Mouse (Mus musculus) adrenal gland, postnatal 25 days (tissue): ENCODE results near the gene Gsta4. TPM values are rescaled to one million over a fixed set of nuclear protein-coding genes. Genes with fewer than 3 reads are reported as not detected.
"Not testable (repeated sequence)": the region's sequence is repeated elsewhere in the genome, so short reads cannot be mapped to it uniquely, and the experiment has no call there.

Experiments
- DNase-seq: peaks from one replicate; pipeline ENCODE4 v3.0.0; 2021; ENCODE audit warnings: mixed read lengths
- total RNA-seq: library from RNA; stranded (reverse); gene quantifications from 2 replicates; pipeline ENCODE4 v1.2.3, GENCODE M21; 2021

Gene Gsta4
- total RNA-seq, 1 experiment from 2014 or later, result 39.6 TPM

GRCm38 (mm10) chr9:78179071-78179470 is 3.5 kb upstream of the Gsta4 start:
- DNase-seq, result no peak

DNA sequence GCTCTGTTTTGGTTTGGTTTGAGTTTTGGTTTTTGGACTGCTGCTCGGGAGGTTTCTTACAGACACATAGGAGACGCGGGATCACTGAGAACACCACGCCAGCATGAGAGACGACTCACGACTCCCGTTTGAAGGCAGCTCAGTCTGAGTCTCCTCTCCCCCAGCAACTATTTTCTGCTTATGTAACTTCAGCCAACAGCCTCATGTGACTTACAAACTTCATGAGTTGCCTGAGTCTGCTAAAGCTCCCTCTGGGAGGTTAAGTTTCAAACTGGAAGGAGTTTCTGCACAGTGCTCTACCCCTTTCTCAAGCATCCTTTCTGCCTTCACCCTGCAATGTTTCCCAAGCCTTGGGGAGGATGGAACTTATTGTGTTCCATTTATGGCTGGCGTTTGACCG is 3.1 kb downstream of the Gsta4 start:
- DNase-seq, result no peak

- no peak for DNase-seq
Measured at GRCm38 (mm10) chr9:78188910-78189309, 6.3 kb downstream of the Gsta4 start.

DNA sequence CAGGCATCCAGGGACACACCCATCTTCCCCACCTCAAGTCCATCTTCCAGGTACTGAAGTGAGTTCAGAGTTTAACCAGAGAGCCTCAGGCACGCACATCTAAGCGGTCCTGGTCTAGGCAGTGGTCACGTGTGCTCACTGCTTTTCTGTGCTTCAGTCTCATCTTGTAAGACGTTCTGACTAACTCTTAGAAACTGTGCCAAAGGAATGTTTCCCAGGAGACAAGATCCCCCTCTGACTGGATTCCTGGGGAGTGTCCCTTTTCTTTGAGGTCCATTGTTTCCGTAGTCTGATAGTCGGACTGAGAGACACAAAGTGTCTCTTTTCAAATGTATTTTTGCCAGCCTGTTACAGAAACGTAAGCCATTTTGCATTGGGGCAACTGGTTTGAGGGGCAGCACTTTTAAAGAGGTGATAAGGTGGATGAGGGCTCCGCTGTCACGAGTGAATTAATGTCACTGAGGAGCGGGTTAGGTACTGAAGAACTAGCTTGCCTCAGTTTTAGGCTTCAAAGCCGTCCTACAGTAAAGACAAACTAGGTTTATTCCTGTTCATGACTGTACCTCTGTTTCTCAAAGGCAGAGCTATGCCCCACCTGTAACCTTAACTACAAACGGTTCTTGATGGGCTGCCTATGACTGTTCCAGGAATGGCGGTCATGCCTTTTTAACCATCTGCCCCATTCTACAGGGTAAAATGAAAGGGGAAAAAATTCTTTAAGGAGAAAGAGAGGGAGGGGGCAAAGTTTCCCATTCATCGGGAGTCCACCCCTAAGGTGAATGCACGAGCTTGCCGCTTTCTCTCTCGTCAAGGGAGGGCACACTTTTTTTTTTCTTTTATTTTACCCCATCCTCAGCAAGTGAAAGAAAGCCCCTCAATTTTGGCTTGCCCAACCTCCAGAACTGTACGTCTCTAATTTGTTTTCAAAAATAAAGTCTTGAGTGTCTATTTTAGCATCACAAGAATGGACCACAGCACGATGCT is 8.4 kb downstream of the Gsta4 start:
- DNase-seq, result no peak

DNA sequence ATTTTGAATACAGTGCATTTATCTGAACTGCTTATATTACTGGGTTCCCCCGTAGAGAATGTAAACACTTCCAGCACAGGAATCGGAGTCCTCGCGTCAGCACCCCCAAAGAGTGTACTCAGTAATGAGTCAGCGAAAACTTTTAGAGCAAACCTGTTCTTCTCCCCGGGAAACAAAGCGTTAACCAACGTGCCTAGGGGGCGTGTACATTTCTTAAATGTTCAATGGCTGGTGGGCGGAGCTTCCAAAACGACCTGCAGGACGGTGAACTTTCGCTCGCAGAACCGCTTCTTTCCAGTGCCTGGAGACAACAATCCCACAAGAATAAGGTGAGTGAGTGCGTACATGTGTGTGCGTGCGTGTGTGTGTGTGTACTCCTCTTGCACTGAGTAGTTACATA is 9.2 kb downstream of the Gsta4 start:
- peak; percentile 58 for DNase-seq

DNA sequence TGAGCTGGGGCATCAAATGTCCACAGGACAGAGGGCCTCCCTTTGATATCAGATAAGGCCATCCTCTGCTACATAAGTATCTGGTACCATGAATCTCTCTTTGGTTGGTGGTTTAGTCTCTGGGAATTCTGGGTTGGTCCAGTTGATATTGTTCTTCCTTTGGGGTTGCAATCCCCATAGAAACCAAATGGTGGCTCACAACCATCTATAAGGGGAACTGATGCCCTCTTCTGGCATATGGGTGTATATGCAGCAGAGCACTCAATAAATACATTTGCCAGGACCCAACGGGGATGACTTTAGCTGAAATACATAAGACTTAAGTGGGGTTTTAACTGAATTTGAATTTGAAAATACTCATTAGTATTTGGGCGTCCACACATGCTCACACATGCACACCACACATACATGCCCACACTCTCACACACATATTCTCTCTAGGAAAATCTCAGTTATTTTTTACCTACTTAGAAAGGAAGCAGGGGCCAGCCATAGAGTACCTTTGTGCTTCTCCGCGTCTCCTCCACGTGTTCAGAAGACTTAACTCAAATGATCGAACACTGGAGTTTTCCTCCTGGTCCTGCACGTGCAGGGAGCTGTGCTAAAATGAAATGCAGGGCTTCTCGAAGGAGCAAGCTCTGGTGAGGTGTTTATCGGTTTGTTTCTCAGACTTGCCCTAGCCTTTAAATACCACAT is 11.5 kb downstream of the Gsta4 start:
- no peak for DNase-seq

DNA sequence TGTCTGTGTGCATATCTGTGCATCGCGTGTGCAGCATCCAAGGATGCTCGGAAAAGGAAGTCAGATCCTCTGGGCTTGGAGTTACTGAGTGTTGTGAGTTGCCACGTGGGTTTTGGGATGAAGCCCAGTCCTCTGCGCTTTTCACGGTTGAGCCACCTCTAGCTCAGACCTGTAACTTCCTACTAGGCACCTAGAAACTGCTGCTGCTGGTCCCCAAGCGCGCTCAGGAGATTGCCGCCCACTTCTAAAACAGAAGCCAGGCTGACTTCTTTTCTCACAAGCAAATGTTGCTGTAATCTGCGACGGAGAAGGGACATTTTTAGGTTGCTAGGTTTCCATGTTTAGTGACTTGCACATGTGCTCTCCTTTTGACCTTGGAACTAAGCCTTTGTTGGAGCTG is 12.5 kb downstream of the Gsta4 start:
- DNase-seq, result no peak

DNA sequence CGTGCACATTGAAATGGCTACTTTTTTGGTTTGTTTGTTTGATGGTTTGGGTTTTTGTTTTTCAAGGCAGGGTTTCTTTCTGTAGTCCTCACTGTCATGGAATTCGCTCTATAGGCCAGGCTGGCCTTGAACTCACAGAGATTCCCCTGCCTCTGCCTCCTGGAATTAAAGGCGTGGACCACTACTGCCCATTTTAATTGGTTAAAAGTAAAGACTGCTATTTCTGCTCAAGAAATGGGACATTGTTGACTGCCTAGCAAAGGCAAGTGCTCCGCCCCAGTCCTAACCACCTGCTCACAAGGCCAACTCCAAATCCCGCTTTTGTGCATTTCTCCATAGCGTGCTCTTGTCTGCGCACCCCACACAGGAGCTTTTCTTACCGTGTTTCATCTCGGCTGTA is 15.2 kb downstream of the Gsta4 start:
- no peak for DNase-seq

DNA sequence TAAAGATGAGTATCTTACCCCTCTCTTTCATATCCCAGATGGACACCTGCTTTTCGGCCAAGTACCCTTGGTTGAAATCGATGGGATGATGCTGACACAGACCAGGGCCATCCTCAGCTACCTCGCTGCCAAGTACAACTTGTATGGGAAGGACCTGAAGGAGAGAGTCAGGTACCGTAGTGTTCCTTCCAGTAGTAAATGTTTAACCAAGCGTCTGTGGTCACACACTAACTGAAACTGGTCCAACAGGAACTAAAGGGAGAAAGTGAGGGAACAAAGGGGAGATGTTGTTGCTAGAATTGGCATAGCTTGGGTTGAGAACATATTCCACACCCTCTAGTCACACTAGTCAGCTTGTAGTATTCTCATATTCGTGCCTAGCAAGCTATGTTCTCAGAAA is 21.6 kb downstream of the Gsta4 start:
- DNase-seq, result no peak

DNA sequence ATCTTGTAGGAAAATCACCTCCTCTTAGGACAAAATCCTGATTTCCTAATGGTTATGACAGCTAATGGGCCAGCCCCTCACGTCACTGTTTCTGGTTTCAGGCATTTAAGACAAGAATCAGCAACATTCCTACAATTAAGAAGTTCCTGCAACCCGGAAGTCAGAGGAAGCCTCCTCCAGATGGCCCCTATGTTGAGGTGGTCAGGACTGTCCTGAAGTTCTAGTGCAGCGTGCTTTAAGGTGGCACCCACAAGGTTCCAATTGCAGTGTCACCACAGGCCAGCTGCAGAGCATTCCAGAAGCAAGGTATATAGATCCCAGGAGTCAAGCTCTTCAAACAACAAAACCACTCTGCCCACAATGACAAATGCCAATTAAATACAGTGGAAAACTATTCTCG is 26.4 kb downstream of the Gsta4 start:
- no peak for DNase-seq

DNA sequence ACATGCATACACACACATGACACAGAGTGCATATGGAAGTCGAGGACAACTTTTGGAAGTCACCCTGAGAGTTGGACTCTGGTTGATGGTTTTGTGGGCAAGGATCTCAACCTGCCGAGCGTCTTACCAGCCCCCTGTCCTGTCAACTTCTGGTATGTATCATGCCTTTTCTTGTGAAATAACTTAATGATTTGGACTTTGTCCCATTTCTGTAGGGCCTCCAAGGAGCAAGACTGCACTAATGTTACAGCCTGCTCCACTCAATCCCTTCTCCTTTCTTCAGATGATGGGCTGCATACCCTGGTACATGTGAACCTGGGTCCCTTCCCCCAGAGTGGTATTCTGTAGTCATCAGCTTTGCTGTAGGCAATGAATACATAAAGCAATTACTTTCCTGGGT is 27.5 kb downstream of the Gsta4 start:
- no peak for DNase-seq

GRCm38 (mm10) chr9:78210821-78211220 is 28.2 kb downstream of the Gsta4 start:
- DNase-seq, result no peak

GRCm38 (mm10) chr9:78211521-78211920 is 28.9 kb downstream of the Gsta4 start:
- no peak for DNase-seq

- no peak for DNase-seq
Measured at GRCm38 (mm10) chr9:78212341-78213049, 29.9 kb downstream of the Gsta4 start.

- no peak for DNase-seq
Measured at GRCm38 (mm10) chr9:78217074-78217473, 34.5 kb downstream of the Gsta4 start.

DNA sequence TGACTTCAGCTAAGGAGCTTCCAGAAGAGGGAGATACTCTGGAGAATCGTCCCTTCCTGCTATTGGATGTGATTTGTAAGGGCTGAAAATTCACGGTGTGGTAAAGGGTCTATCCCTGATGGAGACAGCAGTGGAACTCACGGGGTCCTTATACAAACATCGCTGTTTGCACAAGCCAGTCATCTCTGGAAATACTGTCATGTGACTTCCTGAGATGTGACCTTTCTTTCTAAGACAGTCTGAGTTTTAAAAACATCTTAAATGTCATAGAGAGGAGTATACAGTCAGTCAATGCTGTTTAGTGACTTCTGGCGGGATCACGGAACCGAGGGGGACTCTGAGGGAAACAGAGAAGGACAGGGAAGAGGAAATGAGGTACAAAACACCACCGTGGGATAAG is 40.0 kb downstream of the Gsta4 start:
- DNase-seq, result no peak

DNA sequence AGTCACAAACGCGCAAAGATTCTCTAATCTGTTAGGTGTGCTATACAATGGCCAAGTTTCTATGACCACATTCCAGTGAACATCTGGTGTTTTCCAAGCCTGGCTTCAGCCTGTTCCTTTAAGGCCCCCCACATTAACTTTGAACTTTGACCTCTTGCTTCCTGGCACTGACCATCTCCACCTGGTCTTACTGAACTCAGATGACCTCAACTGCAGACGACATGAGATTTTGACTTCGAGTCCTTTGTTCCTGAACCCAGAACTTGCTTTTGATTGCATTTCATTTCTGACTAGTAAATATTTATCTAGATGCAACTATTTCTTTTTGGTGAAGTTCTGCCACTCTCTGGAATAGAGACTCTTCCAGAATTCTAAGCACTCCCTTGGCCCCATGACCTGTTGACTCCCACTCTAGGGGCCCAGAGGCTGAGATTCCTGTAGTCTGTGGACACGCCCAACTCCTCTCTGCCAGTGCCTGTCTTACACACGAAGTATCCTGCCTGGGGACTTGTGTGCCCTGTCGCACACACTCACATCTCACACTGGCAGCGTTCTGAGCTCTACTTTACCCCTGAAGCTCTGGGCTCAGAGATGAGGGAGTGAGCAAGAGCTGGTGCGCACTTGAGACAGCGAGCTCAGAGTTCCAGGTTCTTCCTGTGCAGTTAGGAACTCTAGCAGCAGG is 40.8 kb downstream of the Gsta4 start:
- DNase-seq, result no peak

- DNase-seq, result no peak
Measured at GRCm38 (mm10) chr9:78224418-78224817, 41.8 kb downstream of the Gsta4 start.

DNA sequence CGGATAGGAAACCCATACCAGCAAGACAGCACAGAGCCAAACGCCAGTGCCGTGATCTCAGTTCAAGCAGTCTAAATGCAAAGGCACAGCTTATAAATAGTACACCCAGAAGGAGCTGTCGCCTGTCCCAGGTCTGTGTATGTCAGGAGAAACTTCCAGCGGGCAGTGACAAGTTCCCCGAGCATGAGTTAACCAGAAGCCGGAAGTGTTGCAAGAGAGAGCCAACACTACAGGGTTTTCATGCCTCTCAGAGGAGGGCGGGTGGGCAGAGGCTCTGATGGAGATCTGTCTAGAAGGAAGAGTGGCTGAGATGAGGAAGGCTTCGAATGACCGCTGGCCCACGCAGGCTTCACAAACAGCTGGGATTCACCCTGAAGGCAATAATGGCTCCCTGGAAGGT is 42.7 kb downstream of the Gsta4 start:
- no peak for DNase-seq

DNA sequence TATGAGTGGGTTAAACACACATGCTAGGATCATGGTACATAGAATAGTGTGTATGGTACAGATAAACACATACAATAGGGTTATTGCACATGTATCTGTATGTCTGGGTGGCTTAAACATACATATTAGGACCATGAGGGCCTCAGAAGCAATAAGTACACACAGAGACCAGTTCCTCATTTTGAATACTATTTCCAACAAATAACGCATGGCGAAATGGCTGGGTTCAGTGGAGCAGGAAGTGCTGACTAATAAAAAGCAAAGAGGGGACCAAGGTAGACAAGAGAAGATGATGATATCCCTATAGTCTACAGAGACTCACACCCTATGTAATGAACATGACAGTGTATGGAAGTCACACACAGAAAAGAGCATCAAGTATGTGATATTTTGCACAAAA is 45.5 kb downstream of the Gsta4 start:
- no peak for DNase-seq

GRCm38 (mm10) chr9:78229658-78230057 is 47.1 kb downstream of the Gsta4 start:
- DNase-seq, result peak; percentile 10

GRCm38 (mm10) chr9:78230461-78230860 is 47.9 kb downstream of the Gsta4 start, which contains the start of gene Gsta1:
Gene Gsta1, plus strand, starts transcription at chr9:78230656.
- not testable (repeated sequence) for DNase-seq
